Mouse (Mus musculus): ENCODE measurements around the gene Zfp839. TPM values are rescaled to one million over a fixed set of nuclear protein-coding genes. Genes with fewer than 3 reads are reported as not detected.

Zfp839 gene
- polyA plus RNA-seq, 1 experiment from 2014 or later, result 2.2 TPM

GRCm38 (mm10) chr12:110891887-110892286, 41.8 kb downstream of the Zfp839 start:
- WGBS, result 92% methylated on average over 1 of the region's 1 CpGs

GRCm38 (mm10) chr12:110902106-110902505, 52.1 kb downstream of the Zfp839 start:
- 78% methylated on average over 4 of the region's 4 CpGs for WGBS
- H3K27me3 ChIP-seq (ENCODE audit: control insufficient read depth, insufficient read depth, low read length), result no peaks in the 10 kb centered on the region
- no peak overlapping the region for H3K27ac ChIP-seq (replicated peaks; ENCODE audit: low read depth, low read length)
- no peaks in the 10 kb centered on the region for H3K36me3 ChIP-seq (replicated peaks; ENCODE audit: control insufficient read depth, insufficient read depth, low read depth, low read length)
- no peak overlapping the region for H3K4me3 ChIP-seq (ENCODE audit: low read depth, low read length)
- no peak for ATAC-seq (replicated peaks; ENCODE audit: insufficient number of reproducible peaks, low FRiP score, low TSS enrichment, low read depth)
- no peaks in the 10 kb centered on the region for H3K9me3 ChIP-seq (replicated peaks; ENCODE audit: control insufficient read depth, low read length)
- no peak for DNase-seq (ENCODE audit: low spot score)
- no peak overlapping the region for H3K4me2 ChIP-seq (ENCODE audit: low read depth, low read length)
- no peak overlapping the region for H3K9ac ChIP-seq (replicated peaks; ENCODE audit: low read length)
- no peaks in the 10 kb centered on the region for H3K4me1 ChIP-seq (ENCODE audit: control insufficient read depth, insufficient read depth, low read length)

More at GRCm38 (mm10) chr12:110891887-110892286, 41.8 kb downstream of the Zfp839 start:
- H3K36me3 ChIP-seq (replicated peaks; ENCODE audit: control insufficient read depth, insufficient read depth, low read depth, low read length), result no peaks in the 10 kb centered on the region; the same call in 1 of the 2 replicates
- H3K9me3 ChIP-seq (replicated peaks; ENCODE audit: control insufficient read depth, low read length), result no peaks in the 10 kb centered on the region
- H3K9ac ChIP-seq (replicated peaks; ENCODE audit: low read length), result no peak overlapping the region
- H3K4me1 ChIP-seq (ENCODE audit: control insufficient read depth, insufficient read depth, low read length), result no peaks in the 10 kb centered on the region
- ATAC-seq (replicated peaks; ENCODE audit: insufficient number of reproducible peaks, low FRiP score, low TSS enrichment, low read depth) (no peak), DNase-seq (ENCODE audit: low spot score) (no peak)
- H3K27me3 ChIP-seq (ENCODE audit: control insufficient read depth, insufficient read depth, low read length), result no peaks in the 10 kb centered on the region
- H3K4me2 ChIP-seq (ENCODE audit: low read depth, low read length), result no peak overlapping the region
- no peak overlapping the region for H3K27ac ChIP-seq (replicated peaks; ENCODE audit: low read depth, low read length)
- no peak overlapping the region for H3K4me3 ChIP-seq (ENCODE audit: low read depth, low read length)

GRCm38 (mm10) chr12:110903536-110903935, 53.5 kb downstream of the Zfp839 start:
- no peaks in the 10 kb centered on the region for H3K27me3 ChIP-seq (ENCODE audit: control insufficient read depth, insufficient read depth, low read length)
- H3K27ac ChIP-seq (replicated peaks; ENCODE audit: low read depth, low read length), result no peak overlapping the region
- no peak overlapping the region for H3K9ac ChIP-seq (replicated peaks; ENCODE audit: low read length)
- H3K9me3 ChIP-seq (replicated peaks; ENCODE audit: control insufficient read depth, low read length), result no peaks in the 10 kb centered on the region
- ATAC-seq (replicated peaks; ENCODE audit: insufficient number of reproducible peaks, low FRiP score, low TSS enrichment, low read depth) (no peak), DNase-seq (ENCODE audit: low spot score) (no peak)
- no peaks in the 10 kb centered on the region; the same call in 1 of the 2 replicates for H3K36me3 ChIP-seq (replicated peaks; ENCODE audit: control insufficient read depth, insufficient read depth, low read depth, low read length)
- WGBS, result 89% methylated on average over 2 of the region's 2 CpGs
- H3K4me3 ChIP-seq (ENCODE audit: low read depth, low read length), result no peak overlapping the region
- no peak overlapping the region for H3K4me2 ChIP-seq (ENCODE audit: low read depth, low read length)
- no peaks in the 10 kb centered on the region for H3K4me1 ChIP-seq (ENCODE audit: control insufficient read depth, insufficient read depth, low read length)

- no peak overlapping the region for H3K9ac ChIP-seq (replicated peaks; ENCODE audit: low read length)
- 83% methylated on average over 3 of the region's 3 CpGs for WGBS
These were observed 57.8 kb downstream of the Zfp839 start for GRCm38 (mm10) chr12:110907845-110908244.

GRCm38 (mm10) chr12:110909962-110910361, 59.9 kb downstream of the Zfp839 start:
- no peak for ATAC-seq (replicated peaks; ENCODE audit: insufficient number of reproducible peaks, low FRiP score, low TSS enrichment, low read depth)
- H3K27me3 ChIP-seq (ENCODE audit: control insufficient read depth, insufficient read depth, low read length), result no peaks in the 10 kb centered on the region
- no peak for DNase-seq (ENCODE audit: low spot score)
- H3K36me3 ChIP-seq (replicated peaks; ENCODE audit: control insufficient read depth, insufficient read depth, low read depth, low read length), result no peaks in the 10 kb centered on the region; the same call in 1 of the 2 replicates
- H3K9me3 ChIP-seq (replicated peaks; ENCODE audit: control insufficient read depth, low read length), result no peaks in the 10 kb centered on the region
- H3K27ac ChIP-seq (replicated peaks; ENCODE audit: low read depth, low read length), result no peak overlapping the region
- no peak overlapping the region for H3K9ac ChIP-seq (replicated peaks; ENCODE audit: low read length)
- no peaks in the 10 kb centered on the region for H3K4me1 ChIP-seq (ENCODE audit: control insufficient read depth, insufficient read depth, low read length)
- H3K4me3 ChIP-seq (ENCODE audit: low read depth, low read length), result no peak overlapping the region
- no peak overlapping the region for H3K4me2 ChIP-seq (ENCODE audit: low read depth, low read length)
- WGBS, result 90% methylated on average over 2 of the region's 2 CpGs

More at GRCm38 (mm10) chr12:110907845-110908244, 57.8 kb downstream of the Zfp839 start:
- H3K9me3 ChIP-seq (replicated peaks; ENCODE audit: control insufficient read depth, low read length), result no peaks in the 10 kb centered on the region
- no peaks in the 10 kb centered on the region for H3K27me3 ChIP-seq (ENCODE audit: control insufficient read depth, insufficient read depth, low read length)
- H3K36me3 ChIP-seq (replicated peaks; ENCODE audit: control insufficient read depth, insufficient read depth, low read depth, low read length), result no peaks in the 10 kb centered on the region; the same call in 1 of the 2 replicates
- DNase-seq (ENCODE audit: low spot score), result no peak
- no peaks in the 10 kb centered on the region for H3K4me1 ChIP-seq (ENCODE audit: control insufficient read depth, insufficient read depth, low read length)
- H3K4me2 ChIP-seq (ENCODE audit: low read depth, low read length), result no peak overlapping the region
- ATAC-seq (replicated peaks; ENCODE audit: insufficient number of reproducible peaks, low FRiP score, low TSS enrichment, low read depth), result no peak
- no peak overlapping the region for H3K4me3 ChIP-seq (ENCODE audit: low read depth, low read length)
- no peak overlapping the region for H3K27ac ChIP-seq (replicated peaks; ENCODE audit: low read depth, low read length)

GRCm38 (mm10) chr12:110915761-110916160, 65.7 kb downstream of the Zfp839 start:
- no peak for DNase-seq (ENCODE audit: low spot score)
- no peaks in the 10 kb centered on the region for H3K9me3 ChIP-seq (replicated peaks; ENCODE audit: control insufficient read depth, low read length)
- WGBS, result 85% methylated on average over 9 of the region's 9 CpGs
- H3K4me1 ChIP-seq (ENCODE audit: control insufficient read depth, insufficient read depth, low read length), result no peaks in the 10 kb centered on the region
- H3K9ac ChIP-seq (replicated peaks; ENCODE audit: low read length), result no peak overlapping the region
- no peak overlapping the region for H3K4me2 ChIP-seq (ENCODE audit: low read depth, low read length)
- H3K4me3 ChIP-seq (ENCODE audit: low read depth, low read length), result no peak overlapping the region
- no peaks in the 10 kb centered on the region for H3K36me3 ChIP-seq (replicated peaks; ENCODE audit: control insufficient read depth, insufficient read depth, low read depth, low read length)
- H3K27me3 ChIP-seq (ENCODE audit: control insufficient read depth, insufficient read depth, low read length), result no peaks in the 10 kb centered on the region
- no peak overlapping the region for H3K27ac ChIP-seq (replicated peaks; ENCODE audit: low read depth, low read length)
- ATAC-seq (replicated peaks; ENCODE audit: insufficient number of reproducible peaks, low FRiP score, low TSS enrichment, low read depth), result no peak

Other genes with a start within 250 kb of the Zfp839 start
- gene Dync1h1, start 248.8 kb upstream of the Zfp839 start, polyA plus RNA-seq (2014; fragmentation: Nextera tagmentation; extraction: Ambion mirVana), result 52.8 and 66.7 TPM in 2 replicates
- gene 1700001K19Rik, start 167.6 kb upstream of the Zfp839 start, polyA plus RNA-seq (2014; fragmentation: Nextera tagmentation; extraction: Ambion mirVana), result 0.22 TPM in 1 of 2 replicates, not detected in the other
- 1,194 and 1,245 TPM in 2 replicates for gene Hsp90aa1, start 147.5 kb upstream of the Zfp839 start, polyA plus RNA-seq (2014; fragmentation: Nextera tagmentation; extraction: Ambion mirVana)
- 22.2 and 23.6 TPM in 2 replicates for gene Wdr20, start 112.3 kb upstream of the Zfp839 start, polyA plus RNA-seq (2014; fragmentation: Nextera tagmentation; extraction: Ambion mirVana)
- gene Mok, start 9.3 kb upstream of the Zfp839 start, polyA plus RNA-seq (2014; fragmentation: Nextera tagmentation; extraction: Ambion mirVana), result 7.1 and 7.8 TPM in 2 replicates
- gene Cinp, start 38.9 kb downstream of the Zfp839 start, polyA plus RNA-seq (2014; fragmentation: Nextera tagmentation; extraction: Ambion mirVana), result 82.3 and 92.2 TPM in 2 replicates
- gene Tecpr2, start 39.0 kb downstream of the Zfp839 start, polyA plus RNA-seq (2014; fragmentation: Nextera tagmentation; extraction: Ambion mirVana), result 2.5 and 3.9 TPM in 2 replicates
- 9.5 and 11.5 TPM in 2 replicates for gene Ankrd9, start 128.8 kb downstream of the Zfp839 start, polyA plus RNA-seq (2014; fragmentation: Nextera tagmentation; extraction: Ambion mirVana)
- gene Rcor1, start 189.1 kb downstream of the Zfp839 start, polyA plus RNA-seq (2014; fragmentation: Nextera tagmentation; extraction: Ambion mirVana), result 13.6 and 16.9 TPM in 2 replicates